Mouse (Mus musculus) T-helper 17 cell (primary cell): ENCODE data around the gene Ppfibp1.

Experiments
- in situ Hi-C, 2 experiments: fragments of 300-600 bp; cut with MboI, MseI; formaldehyde crosslinking; loops; 1 replicate in 1 of 2; 2 replicates in 1 of 2; pipeline ENCODE4 v1.15.1; 2025; ENCODE audit warnings: high pct_unique_total_duplicates in 2 of 2

Ppfibp1 gene

DNA sequence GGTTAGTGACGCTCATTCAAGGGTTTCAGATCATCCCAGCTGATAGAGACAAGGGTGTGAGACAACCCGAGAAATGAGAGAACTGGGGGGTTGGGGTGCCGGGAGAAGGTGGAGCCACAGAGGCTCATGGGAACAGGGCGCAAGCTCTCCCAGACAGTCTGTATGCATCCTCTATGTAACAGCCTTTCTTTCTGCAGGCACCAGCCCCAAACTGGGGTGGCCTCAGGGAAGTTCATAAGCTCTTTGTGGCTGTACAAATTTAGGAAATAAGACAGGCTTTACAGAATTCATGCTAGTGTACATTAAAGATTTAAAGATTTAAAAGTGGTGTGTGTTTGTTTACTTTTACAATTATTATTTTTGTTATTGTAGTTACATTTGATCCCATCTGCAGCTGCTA is 8.0 kb upstream of the Ppfibp1 start:
- in situ Hi-C loops: loop anchor here in 1 of 2 experiments (5.0 kb wide), 1 partner anchor 72 kb away; the partner anchor contains the start of gene 1700034J05Rik

DNA sequence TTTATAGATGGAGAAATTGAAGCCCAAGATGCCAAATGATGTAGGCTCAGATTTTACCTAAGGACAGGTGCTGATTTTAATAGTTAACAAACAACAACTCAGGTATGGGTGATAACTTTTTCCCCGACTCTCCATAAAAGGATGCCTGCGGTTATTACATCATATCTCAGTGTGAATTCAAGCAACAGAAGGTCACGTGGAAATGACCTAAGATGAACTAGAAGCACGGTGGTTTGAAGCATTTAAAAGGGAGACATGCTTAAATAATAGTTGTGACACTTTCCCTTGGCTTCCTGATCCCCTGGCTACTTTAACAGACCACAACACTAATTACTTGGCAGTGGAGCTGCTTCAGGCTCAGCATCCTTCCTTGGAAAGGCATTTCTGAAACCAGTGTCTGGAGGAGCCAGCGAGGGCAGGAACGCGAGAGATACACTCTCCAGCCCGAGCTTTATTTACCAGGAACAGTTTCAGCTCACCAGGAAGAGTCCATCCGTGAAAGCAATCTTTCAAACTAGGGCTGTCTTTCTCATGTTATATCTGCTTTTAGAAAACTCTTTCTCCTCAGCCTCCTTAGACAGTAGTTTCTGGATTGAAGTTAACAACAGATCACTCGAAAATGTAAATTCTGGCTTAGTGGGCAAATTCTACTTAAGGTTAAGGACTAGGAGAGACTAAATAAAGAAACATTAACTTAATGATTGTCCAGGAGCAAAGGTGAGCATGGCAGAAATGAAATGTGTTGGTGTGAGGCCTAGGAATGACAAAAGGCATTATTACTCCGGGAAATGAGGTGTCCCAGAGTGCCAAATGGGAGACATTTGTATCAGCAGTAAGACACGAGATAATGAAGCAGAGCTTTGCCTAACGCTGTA is 6.2 kb upstream of the Ppfibp1 start:
- in situ Hi-C loops: loop anchor here in 1 of 2 experiments (5.0 kb wide), 1 partner anchor 70 kb away; the partner anchor contains the start of gene 1700034J05Rik

DNA sequence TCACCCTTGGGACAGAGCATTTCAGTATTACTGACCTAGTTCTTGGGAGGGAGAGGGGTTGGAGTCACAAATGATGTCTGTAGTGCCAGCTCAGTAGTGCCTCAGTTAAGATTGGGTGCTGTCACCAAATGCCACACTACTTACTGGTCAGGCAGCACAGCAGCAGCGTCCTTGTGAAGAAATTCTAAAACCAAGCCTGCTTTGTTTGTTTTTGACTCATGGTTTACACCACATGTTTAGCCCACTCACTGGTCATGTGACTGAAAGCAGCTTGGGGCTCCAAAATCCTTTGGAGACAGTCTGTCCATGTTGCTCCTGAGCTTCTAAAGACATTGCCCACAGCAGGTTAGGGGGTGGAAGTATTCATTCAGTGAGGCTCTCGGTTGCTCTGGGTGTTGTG is 4.9 kb upstream of the Ppfibp1 start:
- in situ Hi-C loops: loop anchor here in 1 of 2 experiments (5.0 kb wide), 1 partner anchor 69 kb away; the partner anchor contains the start of gene 1700034J05Rik

DNA sequence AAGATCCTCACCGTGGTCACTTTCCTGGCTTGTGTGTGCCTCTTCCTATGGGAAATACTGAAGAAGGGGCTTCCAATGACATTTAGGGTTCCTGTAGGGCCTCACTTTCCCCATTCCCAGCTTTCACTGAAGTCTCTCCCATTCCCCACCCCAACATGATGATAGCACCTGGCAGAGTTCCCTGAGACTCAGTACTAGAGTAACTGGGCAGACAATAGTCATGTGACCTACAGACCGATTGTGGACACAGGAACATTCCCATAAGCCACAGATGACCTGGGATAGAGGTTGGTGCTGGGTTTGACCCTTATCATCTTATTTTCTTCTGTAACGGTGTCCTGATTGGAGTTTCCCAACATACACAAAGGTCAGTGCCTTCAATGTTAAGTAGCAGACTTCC is 4.1 kb upstream of the Ppfibp1 start:
- in situ Hi-C loops: loop anchor here in 1 of 2 experiments (5.0 kb wide), 1 partner anchor 68 kb away; the partner anchor contains the start of gene 1700034J05Rik

DNA sequence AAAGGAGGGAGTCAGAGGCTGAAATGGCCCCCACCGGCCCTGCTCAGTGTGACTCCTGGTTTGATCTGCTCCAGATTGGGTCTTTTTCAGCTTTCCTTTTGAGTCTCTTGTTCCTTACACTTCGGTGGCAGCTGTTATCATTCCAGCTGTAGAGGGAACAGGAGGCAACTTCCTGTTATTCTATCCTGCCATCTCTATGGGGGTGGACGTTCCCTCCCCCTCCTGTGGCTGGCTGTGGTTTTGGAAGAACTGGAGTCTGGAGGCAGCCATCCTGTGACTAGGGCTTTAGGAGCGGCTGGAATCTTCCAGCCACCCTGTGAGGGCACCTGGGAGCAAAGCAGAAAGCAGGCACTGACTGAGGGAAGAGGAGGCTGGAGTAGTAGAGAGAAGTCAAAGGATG is 3.4 kb upstream of the Ppfibp1 start:
- in situ Hi-C loops: loop anchor here in 1 of 2 experiments (5.0 kb wide), 1 partner anchor 67 kb away; the partner anchor contains the start of gene 1700034J05Rik

DNA sequence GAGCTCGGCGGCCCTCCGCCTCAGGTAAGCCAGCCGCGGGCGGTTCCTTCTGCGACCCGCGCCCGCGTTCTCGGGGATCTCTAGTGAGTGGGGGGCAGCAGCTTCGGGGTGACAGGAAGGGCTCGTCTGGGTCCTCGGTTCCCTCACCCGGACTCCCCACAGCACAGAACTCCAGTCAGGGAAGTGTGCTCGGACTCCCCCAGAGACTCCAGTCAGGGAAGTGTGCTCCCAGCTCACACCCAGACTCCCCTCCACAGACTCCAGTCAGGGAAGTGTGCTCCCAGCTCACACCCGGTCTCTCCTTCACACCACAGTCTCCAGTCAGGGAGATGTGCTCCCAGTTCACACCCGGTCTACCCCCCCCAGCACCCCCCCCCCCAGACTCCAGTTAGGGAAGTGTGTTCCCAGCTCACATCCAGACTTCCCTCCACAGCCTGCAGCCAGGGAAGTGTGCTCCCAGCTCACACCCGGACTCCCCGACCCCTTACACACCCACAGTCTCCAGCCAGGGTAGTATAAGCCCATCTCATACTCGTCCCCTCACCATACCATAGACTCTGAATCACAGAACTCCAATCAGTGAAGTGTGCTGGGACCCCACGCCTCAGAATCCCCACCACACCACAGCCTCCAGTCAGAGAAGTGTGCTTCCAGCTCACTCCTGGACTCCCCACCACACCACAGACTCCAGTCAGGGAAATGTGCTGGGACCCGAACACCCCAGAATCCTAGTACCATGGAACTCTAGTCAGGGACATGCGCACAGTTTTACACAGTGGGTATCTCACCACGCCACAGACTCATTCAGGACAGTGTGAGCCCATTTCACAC is 588 bp downstream of the Ppfibp1 start:
- in situ Hi-C loops: no loop called here

DNA sequence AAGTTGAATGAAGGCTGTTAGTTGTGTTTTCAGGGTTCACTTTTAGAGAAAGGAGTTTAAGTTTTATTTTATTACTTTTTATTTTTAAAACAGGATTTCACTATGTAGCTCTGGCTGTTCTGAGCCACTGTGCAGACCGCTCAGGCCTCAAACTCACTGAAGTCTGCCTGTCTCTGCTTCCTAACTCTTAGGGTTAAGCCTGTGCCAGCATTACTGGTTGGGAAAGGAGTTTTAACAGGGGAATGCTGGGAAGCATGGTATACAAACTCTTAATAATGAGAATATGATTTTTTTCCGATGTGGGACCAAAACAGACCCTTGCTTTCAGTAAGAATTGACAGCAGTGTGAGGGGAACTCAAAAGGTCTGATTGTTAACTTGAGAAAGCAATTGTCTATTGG is 1.9 kb downstream of the Ppfibp1 start:
- in situ Hi-C loops: no loop called here

DNA sequence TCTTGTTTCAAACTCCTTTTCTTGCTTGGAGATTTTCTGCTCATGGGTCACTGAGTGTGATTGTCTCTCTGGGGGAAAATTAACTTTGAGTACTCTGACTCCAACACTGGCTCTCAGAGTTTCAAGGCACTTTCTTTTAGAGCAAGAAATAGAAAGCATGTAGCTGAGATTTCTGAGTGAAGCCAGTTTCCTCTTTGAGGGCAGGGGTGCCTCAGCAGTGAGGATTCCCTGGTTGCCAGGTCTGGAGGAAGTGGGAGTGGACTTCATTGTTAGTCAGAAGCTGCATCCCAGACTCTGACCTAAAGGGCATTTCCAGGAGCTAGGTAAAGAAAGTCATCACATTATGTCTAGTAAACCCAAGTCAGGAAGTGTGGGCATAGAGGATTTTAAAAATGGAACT is 2.3 kb downstream of the Ppfibp1 start:
- in situ Hi-C loops: no loop called here

DNA sequence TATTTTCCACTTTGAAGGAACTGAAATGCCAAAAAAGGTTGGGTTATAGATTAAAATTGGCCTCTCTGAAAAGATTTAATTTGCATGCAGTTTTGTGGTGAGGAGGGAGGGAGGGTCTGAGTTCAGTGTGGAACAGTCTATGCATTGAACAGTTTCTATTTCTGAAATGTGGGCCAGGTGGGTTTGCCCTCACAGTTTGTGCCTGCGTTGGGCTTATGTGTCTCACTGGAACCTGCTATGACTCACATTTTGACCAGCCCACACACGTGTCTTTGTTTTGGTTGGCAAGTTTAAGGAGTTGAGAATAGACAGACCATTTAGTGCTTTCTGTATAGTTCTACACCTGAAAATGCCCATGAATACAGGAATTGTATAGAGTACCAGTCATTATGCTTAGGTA is 5.6 kb downstream of the Ppfibp1 start:
- in situ Hi-C loops: no loop called here

DNA sequence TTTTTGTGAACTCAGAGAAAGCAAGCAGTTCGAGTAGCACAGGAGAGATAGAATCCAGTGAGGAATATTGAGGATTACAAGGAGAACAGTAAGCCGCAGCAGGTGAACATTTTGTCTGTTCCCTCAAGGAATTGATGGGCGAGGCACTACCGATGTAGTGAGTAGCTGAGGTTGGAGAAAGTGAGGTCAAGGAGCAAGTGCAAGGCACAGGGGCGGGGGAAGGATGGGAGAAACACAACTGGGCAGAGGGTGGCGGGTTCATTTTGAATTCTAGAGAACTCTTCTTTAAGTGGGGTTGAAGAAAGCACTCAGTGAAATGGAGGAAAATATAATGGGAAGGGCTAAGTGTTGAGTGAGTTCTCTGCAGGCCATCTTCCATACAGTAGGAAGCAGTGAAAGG is 10.4 kb downstream of the Ppfibp1 start:
- in situ Hi-C loops: no loop called here

DNA sequence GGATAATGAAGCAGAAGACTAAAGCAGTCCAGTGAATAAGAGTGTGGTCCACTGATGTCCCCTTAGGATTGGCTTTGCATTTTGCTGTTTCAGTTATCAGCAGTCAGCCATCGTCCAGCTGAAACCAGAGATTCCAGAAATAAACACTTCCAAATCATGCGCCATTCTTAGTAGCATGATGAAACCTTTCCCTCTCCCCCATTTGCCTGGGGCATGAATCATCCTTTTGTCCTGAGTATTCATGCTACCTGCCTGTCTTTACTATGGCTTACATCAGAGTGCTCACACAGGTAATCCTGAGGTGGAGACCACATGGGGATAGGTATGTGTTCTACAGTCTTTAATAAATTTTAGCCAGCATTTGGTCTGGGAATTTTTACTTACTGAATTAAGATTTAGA is 11.4 kb downstream of the Ppfibp1 start:
- in situ Hi-C loops: no loop called here

DNA sequence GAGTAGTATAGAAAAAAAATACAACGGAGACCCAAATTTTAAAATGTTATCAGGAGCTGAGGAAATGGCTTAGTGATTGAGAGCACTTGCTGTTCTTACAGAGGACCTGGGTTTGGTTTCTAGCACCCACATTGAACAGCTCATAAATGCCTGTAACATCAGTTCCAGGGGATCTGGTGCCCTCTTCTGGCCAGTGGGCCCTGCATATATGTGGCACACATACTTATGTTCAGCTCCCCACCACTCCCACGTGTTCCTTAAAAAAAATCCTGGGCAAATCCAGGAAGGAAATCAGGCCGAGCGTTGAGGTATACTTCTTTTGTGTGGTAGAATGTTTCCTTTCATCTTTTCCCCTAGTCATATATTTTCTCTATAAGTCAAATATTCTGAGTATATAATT is 13.6 kb downstream of the Ppfibp1 start:
- in situ Hi-C loops: no loop called here

DNA sequence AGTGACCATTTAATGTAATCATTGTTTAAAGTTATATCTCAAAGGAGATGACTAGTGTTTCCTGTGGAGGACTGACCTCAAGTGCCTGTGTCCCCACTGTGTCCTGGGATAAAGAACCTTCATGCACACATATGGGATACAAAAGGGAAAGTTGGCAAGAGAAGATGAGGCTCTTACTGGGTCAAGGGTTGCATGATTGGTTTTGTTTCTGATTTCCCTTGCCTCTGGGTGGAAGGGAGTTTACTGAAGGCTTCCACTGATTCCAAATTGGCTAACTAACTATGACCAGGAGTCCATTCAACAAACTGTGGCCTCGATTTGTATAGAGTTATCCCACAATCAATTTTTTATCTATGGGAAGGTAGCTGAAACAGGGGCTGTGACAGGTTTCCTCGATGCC is 15.3 kb downstream of the Ppfibp1 start:
- in situ Hi-C loops: no loop called here

DNA sequence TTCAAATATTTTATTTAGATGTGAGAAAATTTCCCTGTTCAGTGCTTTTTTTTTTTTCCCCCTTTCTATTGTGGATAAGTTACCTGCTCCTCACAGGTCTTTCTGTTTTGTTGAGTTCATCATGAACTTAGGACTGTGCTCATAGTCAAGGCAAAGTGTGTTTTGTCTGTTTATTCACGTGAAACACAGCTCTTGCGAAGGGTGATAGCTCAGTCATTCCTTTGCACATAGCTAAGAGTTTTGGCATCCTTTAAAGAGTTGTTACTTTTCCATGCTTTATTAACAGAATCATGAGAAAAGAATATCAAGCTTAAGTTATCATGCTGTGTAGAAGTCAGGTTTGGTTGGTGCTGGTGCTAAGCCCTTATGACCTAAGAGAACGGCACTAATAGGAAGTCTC is 16.4 kb downstream of the Ppfibp1 start:
- in situ Hi-C loops: no loop called here

DNA sequence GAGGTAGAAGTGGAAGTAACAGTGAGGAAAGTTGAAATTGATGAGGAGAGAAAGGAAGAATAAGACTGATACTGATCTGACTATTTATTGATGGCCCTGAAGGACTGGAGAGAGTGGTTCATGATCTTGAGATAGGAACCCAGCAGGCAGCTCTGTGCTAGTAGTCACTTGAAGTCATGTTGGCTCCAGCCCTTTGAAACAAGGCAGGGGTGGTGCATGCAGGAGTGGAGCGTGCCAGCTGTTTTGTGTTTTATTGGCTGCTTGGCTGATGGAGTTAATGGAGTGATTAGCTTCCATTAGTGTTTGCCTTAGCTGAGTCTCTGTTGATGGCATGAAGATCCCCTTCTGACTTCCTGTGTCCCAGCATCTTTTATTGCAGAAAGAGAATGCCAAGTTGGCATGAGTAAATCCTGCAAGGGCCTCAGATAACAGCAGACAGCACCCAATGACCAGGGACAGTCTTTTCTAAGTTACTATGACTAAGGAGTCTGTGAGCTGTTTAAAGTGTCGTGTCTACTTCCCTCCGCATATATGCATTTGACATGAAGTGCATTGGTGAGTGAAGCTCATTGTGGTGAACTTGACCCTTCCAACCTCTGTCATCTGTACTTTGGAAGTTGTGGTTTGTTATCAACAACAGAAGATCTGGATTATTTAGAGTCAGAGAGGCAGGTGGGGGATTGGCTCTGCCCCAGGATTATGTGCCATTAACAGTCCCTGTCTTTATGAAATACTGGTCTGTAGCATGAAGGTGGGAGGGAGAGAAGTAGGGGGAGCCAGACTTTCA is 17.9 kb downstream of the Ppfibp1 start:
- in situ Hi-C loops: no loop called here

DNA sequence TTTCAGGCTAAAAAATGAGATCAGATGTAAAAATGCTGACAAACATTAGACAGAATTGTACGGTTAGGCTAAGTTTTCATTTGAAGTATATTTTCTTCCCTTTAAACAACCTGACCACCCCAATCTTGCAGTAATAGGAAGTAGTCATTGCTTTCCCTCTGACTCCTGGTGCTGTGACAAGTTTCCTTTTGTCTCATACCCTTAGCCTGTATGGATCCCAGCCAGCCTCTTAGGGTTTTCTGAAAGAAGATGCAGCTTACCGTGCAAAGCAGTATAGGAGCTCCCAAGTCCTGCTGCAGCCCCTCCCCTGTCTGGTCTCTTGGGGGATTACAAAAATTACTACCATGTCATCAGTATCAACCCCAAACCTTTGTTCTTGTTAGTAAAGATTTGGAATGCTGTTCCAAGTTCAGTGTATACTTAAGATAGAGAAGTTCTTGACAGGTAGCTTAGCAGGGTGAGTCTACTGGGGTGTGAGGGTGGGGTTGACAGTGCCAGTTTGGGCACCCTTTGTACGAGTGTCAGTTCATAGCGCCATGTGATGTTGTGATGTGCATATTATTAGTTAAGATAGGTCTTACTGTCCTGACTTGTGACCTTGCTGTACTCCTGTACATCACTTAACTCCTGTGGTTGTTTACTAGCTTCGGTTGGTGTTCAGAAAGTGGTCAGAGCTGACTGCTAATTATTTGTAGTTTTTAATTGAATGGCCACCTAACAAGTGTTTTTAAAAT is 18.9 kb downstream of the Ppfibp1 start:
- in situ Hi-C loops: no loop called here

DNA sequence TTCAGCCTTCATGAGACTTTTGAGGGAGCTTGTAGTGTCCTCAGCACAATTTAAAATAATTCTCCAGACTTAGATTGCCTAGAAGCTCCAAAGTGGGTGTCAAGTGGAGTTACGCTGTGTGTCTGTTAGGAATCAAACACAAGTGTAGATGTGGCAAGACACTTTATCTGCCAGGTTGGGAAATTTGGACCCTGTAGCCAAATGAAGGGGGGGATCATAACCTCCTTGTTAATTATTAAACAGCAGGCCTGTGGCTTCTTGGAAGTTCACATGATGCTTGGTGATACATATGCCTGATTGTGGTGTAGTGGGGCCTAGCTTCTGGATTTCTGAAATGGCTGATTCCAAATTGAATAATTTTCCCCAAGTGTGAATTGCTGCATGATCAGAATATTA is 19.5 kb downstream of the Ppfibp1 start:
- in situ Hi-C loops: no loop called here

DNA sequence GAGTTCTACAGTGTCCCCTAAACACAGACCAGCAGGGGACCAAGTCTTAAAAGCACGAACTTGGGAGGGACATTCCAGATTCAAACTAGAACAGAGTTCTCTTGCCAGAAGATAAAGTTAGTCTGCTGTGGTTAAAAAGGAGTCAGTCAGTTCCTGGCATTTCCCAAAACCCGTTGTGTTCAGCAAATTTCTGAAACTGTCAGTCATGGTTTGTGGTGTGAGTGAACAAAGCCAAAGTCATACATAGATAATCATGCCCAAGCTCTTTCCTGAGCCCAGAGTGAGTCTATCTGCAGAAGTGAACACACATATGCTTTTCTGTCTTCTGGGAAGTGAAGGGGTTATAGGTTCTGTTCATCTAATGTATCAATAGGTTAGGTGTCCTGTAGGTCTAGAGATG is 20.5 kb downstream of the Ppfibp1 start:
- in situ Hi-C loops: no loop called here

DNA sequence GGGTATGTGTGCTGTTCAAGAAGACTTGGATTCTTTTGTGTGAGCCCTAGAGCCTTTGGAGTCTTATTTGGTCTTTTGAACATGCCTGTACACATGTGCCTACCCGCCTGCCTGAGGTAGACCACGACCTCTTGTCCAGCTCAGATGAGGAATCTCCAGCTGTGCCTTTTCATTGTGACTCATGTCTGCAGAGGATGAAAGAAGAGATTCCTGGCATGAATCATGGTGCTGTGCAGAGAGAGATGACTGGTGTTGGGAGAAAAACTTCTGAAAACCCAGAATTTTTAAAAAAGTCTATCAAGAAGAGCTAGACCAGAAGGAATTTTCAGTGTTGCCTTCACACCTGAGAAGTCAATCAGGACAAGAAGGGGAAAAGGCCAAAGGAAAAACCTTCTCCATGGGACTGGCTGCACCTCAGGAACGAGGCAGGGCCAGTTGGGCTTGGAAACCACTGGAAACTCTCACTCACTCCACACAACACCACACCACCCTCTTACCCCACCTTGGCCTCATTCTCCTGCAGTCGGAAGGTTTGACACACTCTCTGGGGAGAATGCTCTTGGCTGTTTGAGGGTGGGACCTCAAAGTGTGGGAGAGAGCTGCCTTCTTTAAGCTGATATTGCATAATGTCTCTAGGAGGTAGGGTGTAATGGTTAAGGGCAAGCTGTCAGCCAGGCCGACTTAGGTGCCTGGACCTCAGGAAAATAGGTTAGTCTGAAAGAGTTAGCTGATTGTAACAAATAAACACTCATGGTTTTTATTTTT is 21.6 kb downstream of the Ppfibp1 start:
- in situ Hi-C loops: loop anchor here in 1 of 2 experiments (5.0 kb wide), 1 partner anchor 52 kb away; no protein-coding TSS in a partner anchor

DNA sequence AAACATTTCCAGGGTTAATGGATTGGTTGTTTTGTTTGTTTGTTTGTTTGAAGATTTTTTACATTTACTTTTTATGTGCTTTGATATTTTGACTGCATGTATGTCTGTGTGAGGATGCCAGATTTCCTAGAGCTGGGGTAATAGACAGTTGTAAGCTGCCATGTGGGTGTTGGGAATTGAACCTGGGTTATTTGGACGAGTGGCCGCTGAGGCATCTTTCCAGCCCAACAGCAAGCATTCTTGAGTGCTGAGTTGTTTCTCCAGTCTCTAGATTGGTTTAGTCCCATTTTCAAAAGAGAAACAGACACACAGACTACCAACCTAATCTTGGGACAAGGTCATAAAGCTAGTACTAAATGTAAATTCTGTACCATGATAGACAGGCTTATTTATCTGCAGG is 22.5 kb downstream of the Ppfibp1 start:
- in situ Hi-C loops: loop anchor here in 1 of 2 experiments (5.0 kb wide), 1 partner anchor 52 kb away; no protein-coding TSS in a partner anchor
